Mouse (Mus musculus) right cerebral cortex, postnatal 25 days (tissue): ENCODE results near the gene Dusp2.
A peak's percentile ranks its signal among the peaks of the same experiment; 100 is the strongest.

ENCODE experiments used
- DNase-seq: peaks from one replicate; pipeline ENCODE4 v3.0.0; 2022

The Dusp2 gene

DNA sequence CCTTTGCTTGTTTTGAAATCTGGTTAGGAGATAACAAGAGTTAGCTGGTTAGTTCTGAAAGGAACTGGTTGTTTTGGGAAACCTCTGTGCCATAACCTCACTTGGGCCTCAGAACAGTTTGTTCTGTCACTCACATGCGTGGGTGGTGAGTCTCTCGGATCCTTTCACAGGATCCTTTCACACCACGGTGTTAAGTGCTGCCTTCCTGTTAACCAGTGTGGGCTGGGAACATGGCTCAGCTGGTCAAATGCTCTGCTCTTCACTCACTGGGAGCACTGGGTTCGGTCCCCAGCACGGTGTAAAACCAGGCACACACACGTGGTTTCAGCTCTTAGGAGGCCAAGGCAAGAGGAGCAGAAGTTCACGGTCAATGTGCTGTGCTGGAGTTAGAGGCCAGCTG, 11.5 kb upstream of the Dusp2 start:
- no peak for DNase-seq

GRCm38 (mm10) chr2:127328090-127328851, 7.7 kb upstream of the Dusp2 start:
- no peak for DNase-seq

DNA sequence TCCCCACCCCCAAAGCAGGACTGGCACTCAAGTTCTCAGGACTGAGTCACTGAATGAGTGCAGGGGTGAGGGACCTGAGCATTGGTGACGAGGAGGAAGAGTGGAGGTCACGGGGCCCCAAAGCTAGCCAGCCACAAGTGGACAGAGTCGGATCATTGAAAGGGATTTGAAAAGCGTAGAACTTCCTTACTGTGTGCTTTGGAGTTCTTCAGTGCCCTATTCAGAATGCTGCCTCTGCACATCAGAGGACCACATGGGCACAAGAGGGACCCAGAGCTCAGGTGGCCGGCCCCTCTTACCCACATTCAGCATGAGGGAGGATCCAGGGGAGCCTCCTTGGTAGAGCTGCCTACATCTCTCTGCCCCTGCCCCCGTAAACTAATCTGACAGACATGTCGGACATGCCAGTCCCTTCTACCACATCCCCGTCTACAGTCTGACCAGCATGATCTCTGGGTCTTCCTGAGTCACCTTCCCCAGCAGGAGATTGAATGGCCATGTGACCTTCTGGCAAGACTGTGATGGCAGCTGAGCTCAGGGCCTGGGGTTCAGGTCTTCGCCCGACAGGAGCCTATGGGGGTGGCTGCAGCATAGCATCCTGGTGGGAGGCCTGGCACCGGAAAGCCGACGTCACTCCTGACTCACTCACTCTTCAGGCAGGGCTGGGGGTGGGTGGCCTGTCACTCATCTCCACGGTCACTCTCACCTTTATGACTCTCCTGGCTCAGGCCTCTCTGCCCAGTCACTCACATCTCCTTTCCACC, 3.0 kb upstream of the Dusp2 start:
- no peak for DNase-seq

DNA sequence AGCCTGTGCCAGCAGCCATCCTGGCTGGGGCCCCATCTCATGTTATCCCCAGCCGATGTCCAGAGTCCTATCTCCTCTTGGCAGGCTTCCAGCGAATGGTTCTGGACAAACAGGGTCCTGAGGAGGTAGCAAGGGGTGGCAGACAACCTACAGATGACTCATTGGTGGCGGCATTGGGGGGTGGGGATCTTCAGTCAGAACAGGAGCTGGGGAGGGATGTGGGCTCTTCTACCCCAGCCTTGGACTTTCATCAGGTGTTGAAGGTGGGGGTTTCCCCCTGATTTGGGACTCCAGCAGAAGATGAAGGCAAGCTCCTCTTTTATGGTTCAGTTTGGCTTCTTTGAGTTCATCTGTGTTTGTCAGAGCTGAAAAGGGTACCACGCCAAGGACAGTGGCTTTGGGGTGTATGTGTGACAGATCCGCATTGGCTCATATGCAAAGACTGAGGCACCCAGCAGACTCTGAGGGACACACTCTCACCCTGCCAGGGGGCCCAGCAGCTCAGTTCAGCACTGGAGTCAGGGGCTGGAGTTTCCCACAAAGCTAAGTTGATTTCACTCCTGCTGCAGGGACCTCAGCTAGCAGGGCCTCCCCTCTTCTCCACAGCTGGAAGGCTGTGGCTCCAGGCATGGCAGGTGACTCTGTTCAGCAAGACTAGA, 1.9 kb upstream of the Dusp2 start:
- DNase-seq, result no peak

GRCm38 (mm10) chr2:127335078-127335541, 849 bp upstream of the Dusp2 start:
- DNase-seq, result no peak

DNA sequence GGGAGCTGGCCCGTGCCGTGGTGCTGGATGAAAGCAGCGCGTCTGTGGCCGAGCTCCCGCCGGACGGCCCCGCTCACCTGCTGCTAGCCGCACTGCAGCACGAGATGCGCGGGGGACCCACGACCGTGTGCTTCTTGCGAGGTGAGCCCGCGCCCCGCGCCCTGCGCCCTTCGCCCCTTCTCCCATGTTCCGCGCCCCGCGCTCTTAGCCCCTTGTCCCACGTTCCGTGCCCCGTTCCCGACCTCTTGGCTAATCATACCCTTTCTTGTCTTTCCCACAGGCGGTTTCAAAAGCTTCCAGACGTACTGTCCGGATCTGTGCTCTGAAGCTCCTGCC, 506 bp downstream of the Dusp2 start:
- DNase-seq, result no peak

DNA sequence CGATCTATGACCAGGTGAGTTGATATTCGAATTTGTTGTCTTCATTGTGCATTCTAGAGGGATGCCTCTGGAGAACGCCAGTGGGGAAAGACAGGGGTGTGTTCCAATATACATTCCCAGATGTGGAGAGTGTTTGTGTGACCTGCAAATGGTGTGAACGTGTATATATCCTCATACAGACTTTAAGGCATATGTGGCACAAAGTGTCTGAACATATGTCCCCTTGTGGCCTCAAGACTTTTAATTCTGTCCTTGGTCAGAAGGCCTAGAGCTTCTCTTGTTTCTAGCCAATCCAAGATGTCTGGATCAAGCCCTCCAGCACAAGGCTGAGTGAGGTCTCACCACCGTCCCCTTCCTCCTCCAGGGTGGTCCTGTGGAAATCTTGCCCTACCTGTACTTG, 926 bp downstream of the Dusp2 start:
- DNase-seq, result no peak

DNA sequence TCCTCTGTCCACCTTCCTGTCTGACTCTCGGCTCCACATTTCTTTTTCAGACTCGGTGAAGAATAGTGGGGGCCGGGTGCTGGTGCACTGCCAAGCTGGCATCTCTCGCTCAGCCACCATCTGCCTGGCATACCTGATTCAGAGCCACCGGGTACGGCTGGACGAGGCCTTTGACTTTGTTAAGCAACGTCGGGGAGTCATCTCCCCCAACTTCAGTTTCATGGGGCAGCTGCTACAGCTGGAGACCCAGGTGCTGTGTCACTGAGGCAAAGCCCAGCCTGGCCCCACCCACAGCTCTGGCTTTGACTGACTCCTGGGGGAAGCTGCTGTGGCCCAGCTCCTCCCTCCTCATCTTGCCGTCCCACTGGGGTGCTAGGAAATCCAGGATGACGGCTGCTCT, 1.6 kb downstream of the Dusp2 start:
- peak; percentile 13 for DNase-seq

GRCm38 (mm10) chr2:127338012-127338411, 2.1 kb downstream of the Dusp2 start:
- no peak for DNase-seq

- no peak for DNase-seq
These were observed 2.5 kb downstream of the Dusp2 start, which contains the start of gene Astl for GRCm38 (mm10) chr2:127338416-127338815. TSS of gene Astl (plus strand) at chr2:127338639.

GRCm38 (mm10) chr2:127338833-127339232, 2.9 kb downstream of the Dusp2 start:
- DNase-seq, result no peak

GRCm38 (mm10) chr2:127339262-127339661, 3.3 kb downstream of the Dusp2 start:
- no peak for DNase-seq

GRCm38 (mm10) chr2:127341159-127341558, 5.2 kb downstream of the Dusp2 start:
- no peak for DNase-seq

DNA sequence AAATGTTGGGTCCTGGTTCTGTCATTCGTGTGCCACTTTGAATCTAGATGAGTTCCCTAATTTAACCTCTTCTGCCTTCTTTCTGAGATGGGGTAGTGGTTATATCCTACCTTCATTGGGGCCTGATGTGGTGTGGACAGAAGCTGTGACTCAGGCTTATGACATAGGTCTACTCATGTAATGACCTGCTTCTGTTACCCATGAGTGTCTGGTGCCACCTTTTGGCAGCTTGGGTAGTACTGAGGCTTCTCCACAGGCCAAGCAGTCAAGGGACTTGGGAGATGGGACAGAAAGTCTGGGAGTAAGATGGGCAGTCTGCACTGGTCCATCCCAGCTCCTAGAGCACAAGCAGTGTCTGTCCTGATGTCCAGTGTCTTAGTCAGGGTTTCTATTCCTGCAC, 10.4 kb downstream of the Dusp2 start:
- no peak for DNase-seq

DNA sequence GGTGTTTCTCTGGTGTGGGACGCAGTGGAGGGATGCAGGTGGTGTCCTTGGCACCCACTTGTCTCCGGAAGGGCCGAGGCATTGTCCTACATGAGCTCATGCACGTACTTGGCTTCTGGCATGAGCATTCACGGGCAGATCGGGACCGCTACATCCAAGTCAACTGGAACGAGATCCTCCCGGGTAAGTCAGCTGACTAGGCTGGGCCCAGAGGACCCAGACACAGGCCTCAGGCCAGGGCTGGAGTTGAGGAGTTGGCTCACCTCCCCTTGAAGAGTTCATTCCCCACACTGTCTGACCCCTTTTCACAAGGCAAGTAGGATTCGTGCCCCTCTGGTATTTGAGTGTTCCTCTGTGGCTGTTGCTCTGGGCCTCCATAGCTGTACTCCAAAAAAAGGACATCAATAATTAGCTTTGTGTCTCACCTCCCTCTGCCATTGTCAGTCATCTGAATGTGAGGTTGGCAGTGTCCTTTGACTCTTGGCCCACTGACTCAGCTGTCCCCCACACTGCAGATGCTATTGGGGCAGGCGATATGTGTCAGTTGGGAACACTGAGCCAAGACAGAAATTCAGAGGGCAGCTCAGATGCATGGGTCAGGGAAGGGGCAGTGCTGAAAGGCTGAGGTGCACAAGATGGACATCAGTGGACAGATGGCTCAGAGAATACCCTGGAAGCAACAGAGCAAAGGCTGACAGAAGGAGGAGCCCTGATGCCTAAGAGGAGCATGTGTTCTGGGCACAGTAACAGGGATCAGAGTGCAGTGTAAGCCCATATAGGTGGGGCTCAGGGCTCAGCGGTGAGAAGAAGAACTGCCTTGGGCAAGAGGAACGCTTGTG, 11.4 kb downstream of the Dusp2 start:
- DNase-seq, result no peak

- no peak for DNase-seq
These were observed 17.9 kb downstream of the Dusp2 start for GRCm38 (mm10) chr2:127353881-127354280.

DNA sequence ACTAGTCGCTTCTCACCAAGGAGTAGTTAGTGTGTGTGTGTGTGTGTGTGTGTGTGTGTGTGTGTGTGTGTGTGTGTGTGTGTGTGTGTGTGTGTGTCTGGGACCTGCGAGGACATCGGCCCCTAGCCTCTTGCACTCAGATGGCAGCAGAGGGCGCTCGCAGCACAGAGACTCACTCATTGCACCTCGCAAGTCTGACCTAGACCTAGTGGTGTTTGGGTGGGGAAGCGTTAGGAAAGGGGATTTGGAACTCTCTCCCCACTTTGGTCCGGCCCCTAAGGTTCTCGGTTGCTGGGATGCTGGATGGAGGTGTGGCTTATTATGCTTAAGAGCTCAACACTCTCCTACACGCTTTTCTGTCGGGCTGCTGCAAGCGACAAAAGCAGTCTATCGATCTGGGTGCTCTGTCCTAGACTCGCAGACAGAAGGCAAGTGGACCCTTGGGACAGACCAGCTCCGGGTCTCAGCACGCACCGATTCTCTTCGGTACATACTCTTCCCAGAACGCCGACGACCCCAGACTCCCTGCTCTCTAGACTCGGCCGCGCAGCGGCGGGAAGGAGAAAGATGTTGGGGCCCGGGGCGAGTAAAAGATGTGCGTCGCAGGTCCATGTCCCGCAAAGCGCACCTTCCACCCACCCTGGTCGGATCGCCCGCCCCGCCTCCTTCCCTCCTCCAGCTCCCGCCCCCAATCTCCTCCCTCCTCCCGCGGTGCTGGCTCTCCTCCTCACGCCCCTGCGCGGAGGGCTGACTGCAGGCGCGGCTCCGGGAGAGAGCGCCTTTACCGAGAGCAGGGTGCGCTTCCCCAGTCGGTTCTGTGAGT, 26.7 kb downstream of the Dusp2 start, which contains the start of gene Adra2b:
Adra2b (plus strand) TSS at position 750 of the 823 bp plus-strand sequence.
- peak; percentile 74 for DNase-seq

DNA sequence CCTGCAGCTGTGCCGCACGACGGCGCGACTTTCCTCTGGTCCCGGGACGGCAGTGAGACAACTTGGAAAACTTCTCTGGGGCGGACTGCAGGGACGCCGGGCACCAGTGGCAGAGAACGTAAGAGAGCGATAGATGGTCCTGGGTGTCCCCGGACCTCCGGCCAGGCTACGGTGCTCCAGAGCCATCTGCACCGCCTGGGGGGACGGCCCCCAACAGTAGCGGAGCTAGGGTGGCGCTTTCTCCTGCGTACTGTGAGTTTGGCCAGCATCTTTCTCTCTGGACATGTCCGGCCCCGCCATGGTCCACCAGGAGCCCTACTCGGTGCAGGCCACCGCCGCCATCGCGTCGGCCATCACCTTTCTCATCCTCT, 27.3 kb downstream of the Dusp2 start:
- DNase-seq, result no peak

DNA sequence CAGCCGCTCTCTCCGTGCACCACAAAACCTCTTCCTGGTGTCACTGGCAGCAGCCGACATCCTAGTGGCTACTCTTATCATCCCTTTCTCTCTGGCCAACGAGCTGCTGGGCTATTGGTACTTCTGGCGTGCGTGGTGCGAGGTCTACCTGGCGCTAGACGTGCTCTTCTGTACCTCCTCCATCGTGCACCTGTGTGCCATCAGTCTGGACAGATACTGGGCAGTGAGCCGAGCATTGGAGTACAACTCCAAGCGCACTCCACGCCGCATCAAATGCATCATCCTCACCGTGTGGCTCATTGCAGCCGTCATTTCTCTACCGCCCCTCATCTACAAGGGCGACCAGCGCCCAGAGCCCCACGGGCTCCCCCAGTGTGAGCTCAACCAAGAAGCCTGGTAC, 27.7 kb downstream of the Dusp2 start:
- no peak for DNase-seq

DNA sequence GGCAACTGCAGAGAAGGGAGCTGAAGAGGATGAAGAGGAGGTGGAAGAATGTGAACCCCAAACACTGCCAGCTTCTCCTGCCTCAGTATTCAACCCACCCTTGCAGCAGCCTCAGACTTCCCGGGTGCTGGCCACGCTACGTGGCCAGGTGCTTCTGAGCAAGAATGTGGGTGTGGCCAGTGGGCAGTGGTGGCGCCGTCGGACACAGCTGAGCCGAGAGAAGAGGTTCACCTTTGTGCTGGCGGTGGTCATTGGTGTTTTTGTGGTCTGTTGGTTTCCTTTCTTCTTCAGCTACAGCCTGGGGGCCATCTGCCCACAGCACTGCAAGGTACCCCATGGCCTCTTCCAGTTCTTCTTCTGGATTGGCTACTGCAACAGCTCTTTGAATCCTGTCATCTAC, 28.5 kb downstream of the Dusp2 start:
- no peak for DNase-seq

DNA sequence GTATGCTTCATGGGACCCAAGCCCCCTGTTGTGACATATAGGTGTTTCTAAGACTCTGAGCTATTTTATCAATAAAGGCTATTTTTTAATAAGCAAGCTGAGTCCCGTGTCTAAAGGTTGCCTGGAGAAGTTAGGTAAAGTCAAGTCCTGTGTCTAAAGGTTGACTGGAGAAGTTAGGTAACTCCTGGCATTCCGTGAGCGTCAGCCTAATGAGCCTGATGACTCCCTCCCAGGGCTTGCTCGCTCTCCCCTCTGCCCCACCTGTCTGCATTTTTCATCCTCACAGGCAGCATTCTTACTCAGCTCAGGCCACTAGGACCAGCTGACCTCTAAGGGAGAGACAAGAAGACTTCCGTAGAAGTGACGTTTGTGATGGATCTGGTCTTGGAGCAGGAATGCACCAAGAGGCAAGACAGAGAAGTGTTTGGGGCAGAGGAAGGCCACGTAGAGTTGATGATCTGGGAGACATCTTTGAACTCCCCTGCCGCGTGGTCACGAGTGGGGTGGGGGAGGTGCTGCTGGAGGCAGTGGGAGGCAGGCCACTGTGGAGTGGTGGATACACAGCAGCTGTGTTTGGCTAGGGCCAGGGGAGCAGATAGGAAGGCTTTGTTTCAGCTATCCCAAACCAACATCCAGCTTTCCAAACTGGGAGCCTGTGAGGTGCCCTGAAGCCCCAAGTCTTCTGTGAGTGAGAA, 31.3 kb downstream of the Dusp2 start:
- no peak for DNase-seq
